Mouse (Mus musculus) limb, embryonic 15.5 days (tissue): Measurements from ENCODE around the gene Atg10. TPM values are rescaled to one million over a fixed set of nuclear protein-coding genes. Genes with fewer than 3 reads are reported as not detected.

ENCODE experiments used
- ATAC-seq: fragments of 200-750 bp; cut with Nextera tagmentation; 2 replicates; pipeline ENCODE4 v1.8.0; 2017; ENCODE audit warnings: low read depth, moderate TSS enrichment; ENCODE audit not compliant: insufficient number of reproducible peaks, low FRiP score, low TSS enrichment
- H3K27ac ChIP-seq: fragments of 300-500 bp; sonication (generic); 2 replicates; pipeline ENCODE4 v1.5.1; 2015; ENCODE audit warnings: moderate library complexity, mild to moderate bottlenecking, inconsistent platforms
- H3K27me3 ChIP-seq: fragments of 300-500 bp; sonication (generic); 2 replicates; pipeline ENCODE4 v1.6.1; 2015; ENCODE audit warnings: inconsistent platforms
- H3K36me3 ChIP-seq: fragments of 300-500 bp; sonication (generic); 2 replicates; pipeline ENCODE4 v1.6.1; 2015; ENCODE audit warnings: inconsistent platforms
- H3K4me1 ChIP-seq: fragments of 300-500 bp; sonication (generic); 2 replicates; pipeline ENCODE4 v1.6.1; 2015; ENCODE audit warnings: inconsistent platforms
- H3K4me2 ChIP-seq: fragments of 300-500 bp; sonication (generic); 2 replicates; pipeline ENCODE4 v1.6.1; 2015; ENCODE audit warnings: mild to moderate bottlenecking, inconsistent platforms
- H3K4me3 ChIP-seq: fragments of 300-500 bp; sonication (generic); 2 replicates; pipeline ENCODE4 v1.5.1; 2015; ENCODE audit warnings: mild to moderate bottlenecking, inconsistent platforms
- H3K9ac ChIP-seq: fragments of 300-500 bp; sonication (generic); 2 replicates; pipeline ENCODE4 v1.6.1; 2015; ENCODE audit warnings: inconsistent platforms
- H3K9me3 ChIP-seq: fragments of 300-500 bp; sonication (generic); 2 replicates; pipeline ENCODE4 v1.6.1; 2016; ENCODE audit warnings: inconsistent platforms
- WGBS: fragments of 180-500 bp; shearing (Covaris S2); methylation state at CpG from one replicate; pipeline ENCODE4 v1.1.7; 2015; 5-methylcytosine and 5-hydroxymethylcytosine counted together
- polyA plus RNA-seq: library from polyadenylated mRNA; unstranded; fragments of >200 nt; fragmentation: Nextera tagmentation; extraction: Ambion mirVana; gene quantifications from 2 replicates; pipeline ENCODE4 v1.2.1, GENCODE M21; 2015

Atg10 gene
- polyA plus RNA-seq, 1 experiment from 2014 or later = 17.8 TPM

DNA sequence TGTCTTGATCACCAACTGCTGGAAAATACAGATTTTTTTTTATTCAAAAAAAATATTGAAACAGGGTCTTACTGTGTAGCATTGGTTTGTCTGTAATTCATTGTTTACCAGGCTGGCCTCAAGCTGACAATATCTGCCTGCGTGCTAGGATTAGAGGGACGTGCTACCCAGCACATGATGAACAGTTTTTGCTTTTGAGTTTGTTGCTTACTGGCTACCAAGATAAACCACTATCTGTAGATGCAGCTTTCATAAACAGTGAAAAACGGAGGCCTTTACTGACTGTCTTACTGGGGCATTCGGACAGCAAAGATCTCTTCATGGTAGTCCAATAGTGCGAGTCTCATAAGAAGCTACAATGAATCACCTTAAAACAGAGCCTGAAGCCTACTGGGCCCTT, 333.7 kb downstream of the Atg10 start:
- no peak for ATAC-seq
- Histone ChIP-seq H3K4me3 (no peak overlapping the region), H3K27ac (no peak overlapping the region), H3K27me3 (no peaks in the 10 kb centered on the region), H3K9me3 (no peaks in the 10 kb centered on the region), H3K36me3 (no peaks in the 10 kb centered on the region), H3K9ac (no peak overlapping the region), H3K4me2 (no peak overlapping the region), H3K4me1 (peaks cover 8% of the 10 kb centered on the region)
- 90% methylated on average over 5 of the region's 5 CpGs for WGBS

DNA sequence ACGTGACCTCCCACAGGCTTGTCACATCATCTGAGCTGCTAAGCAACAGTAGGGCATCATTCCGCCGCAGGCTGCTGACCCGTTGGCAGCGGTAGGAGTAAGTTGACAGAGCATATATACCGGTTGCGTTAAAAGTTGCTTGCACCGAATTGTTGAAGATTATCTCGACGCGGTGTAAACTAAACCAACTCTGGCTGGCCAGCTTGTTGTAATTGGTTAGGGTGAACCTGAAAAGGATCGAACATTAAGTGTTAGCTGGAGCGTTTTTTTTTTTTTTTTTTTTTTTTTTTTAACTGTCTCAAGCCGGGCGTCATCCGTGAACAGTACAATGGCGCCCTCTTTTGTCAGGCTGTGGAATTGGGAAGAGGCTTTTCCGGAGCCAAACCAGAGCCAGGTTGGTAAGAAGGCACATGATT, 337.2 kb downstream of the Atg10 start:
- no peaks in the 10 kb centered on the region for H3K9me3 ChIP-seq
- H3K4me2 ChIP-seq = peak overlapping the region; percentile 58
- H3K4me1 ChIP-seq = peaks cover 10% of the 10 kb centered on the region
- under 1% methylated on average over 18 of the region's 18 CpGs for WGBS
- H3K27me3 ChIP-seq = no peaks in the 10 kb centered on the region
- H3K9ac ChIP-seq = no peak overlapping the region
- no peak overlapping the region for H3K27ac ChIP-seq
- H3K4me3 ChIP-seq = peak overlapping the region; percentile 43
- no peak for ATAC-seq
- H3K36me3 ChIP-seq = no peaks in the 10 kb centered on the region

DNA sequence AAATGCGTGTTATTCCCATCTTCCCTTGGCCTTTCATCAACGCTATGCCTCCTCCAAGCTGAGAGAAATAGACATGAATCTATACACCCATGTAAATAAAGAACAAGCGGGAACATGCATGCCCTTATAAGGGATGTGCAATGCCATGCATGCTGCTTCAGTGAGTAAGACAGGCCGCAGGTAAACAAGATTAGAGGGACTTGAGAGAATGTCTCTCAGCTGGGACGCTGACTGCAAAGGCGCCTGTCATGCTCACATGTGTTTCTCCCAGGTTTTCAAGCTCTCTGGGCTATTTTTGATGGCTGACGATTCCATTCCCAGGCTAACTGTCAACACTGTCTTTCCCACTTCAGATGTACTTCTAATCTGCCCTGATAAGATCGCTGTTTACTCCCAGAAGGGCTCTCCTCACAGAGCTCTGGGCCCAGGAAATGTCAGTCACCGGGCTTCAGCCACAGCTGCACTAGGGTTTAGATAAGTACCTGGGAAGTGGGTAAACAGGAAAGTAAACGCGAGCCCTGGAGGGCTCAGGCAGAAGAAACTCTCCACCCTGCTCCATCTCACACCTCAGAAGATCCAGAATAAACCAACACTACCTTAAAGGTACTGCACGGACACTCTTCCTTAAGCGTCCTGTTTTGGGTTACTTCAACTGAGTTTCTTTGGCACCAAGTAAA, 337.8 kb downstream of the Atg10 start:
- 38% methylated on average over 13 of the region's 13 CpGs for WGBS
- no peaks in the 10 kb centered on the region for H3K36me3 ChIP-seq
- peaks cover 10% of the 10 kb centered on the region for H3K4me1 ChIP-seq
- no peak overlapping the region for H3K27ac ChIP-seq
- H3K4me3 ChIP-seq = peak overlapping the region; percentile 43
- no peak for ATAC-seq
- peak overlapping the region; percentile 58 for H3K4me2 ChIP-seq
- no peak overlapping the region for H3K9ac ChIP-seq
- no peaks in the 10 kb centered on the region for H3K9me3 ChIP-seq
- H3K27me3 ChIP-seq = no peaks in the 10 kb centered on the region

Other genes starting within 250 kb of the Atg10 start
- gene Ssbp2, start 236.3 kb upstream of the Atg10 start, polyA plus RNA-seq = 164 and 167 TPM in 2 replicates